Mouse (Mus musculus) monocyte, adult 2 months (primary cell): ENCODE data around the gene Miga2.

Experiments
- DNase-seq, 2 experiments: peaks; one replicate each; pipeline ENCODE4 v3.0.0; 2022; ENCODE audit warnings: low spot score in 2 of 2, low read depth in 1 of 2

Gene Miga2

GRCm38 (mm10) chr2:30363773-30364650, at the start of gene Miga2:
TSS of gene Miga2 (plus strand) at chr2:30364233.
- peak; percentile 97 for DNase-seq

- DNase-seq: no peak
Observed at GRCm38 (mm10) chr2:30316136-30316535, 47.9 kb upstream of the Miga2 start.

- no peak for DNase-seq
Observed at GRCm38 (mm10) chr2:30316955-30317354, 47.1 kb upstream of the Miga2 start.

- no peak for DNase-seq
Observed at GRCm38 (mm10) chr2:30319260-30319659, 44.8 kb upstream of the Miga2 start.

- DNase-seq: no peak
Observed at GRCm38 (mm10) chr2:30323111-30323510, 40.9 kb upstream of the Miga2 start.

GRCm38 (mm10) chr2:30325296-30325695, 38.7 kb upstream of the Miga2 start:
- DNase-seq: no peak

GRCm38 (mm10) chr2:30327276-30327675, 36.8 kb upstream of the Miga2 start:
- DNase-seq: no peak

- DNase-seq: no peak
Observed at GRCm38 (mm10) chr2:30328791-30329190, 35.2 kb upstream of the Miga2 start.

GRCm38 (mm10) chr2:30335324-30335723, 28.7 kb upstream of the Miga2 start:
- DNase-seq: no peak

- no peak for DNase-seq
Observed at GRCm38 (mm10) chr2:30336174-30336915, 27.7 kb upstream of the Miga2 start.

- no peak for DNase-seq
Observed at GRCm38 (mm10) chr2:30337179-30337578, 26.9 kb upstream of the Miga2 start.

GRCm38 (mm10) chr2:30342061-30342460, 22.0 kb upstream of the Miga2 start:
- no peak for DNase-seq

GRCm38 (mm10) chr2:30342544-30342943, 21.5 kb upstream of the Miga2 start:
- no peak for DNase-seq

- DNase-seq: no peak
Observed at GRCm38 (mm10) chr2:30343601-30344137, 20.4 kb upstream of the Miga2 start.

GRCm38 (mm10) chr2:30345971-30346676, 17.9 kb upstream of the Miga2 start:
- no peak for DNase-seq

GRCm38 (mm10) chr2:30349196-30349595, 14.8 kb upstream of the Miga2 start:
- no peak for DNase-seq

GRCm38 (mm10) chr2:30351149-30351548, 12.9 kb upstream of the Miga2 start:
- DNase-seq: no peak

GRCm38 (mm10) chr2:30355861-30356260, 8.2 kb upstream of the Miga2 start:
- no peak for DNase-seq

GRCm38 (mm10) chr2:30356266-30356665, 7.8 kb upstream of the Miga2 start:
- no peak for DNase-seq

- DNase-seq: no peak
Observed at GRCm38 (mm10) chr2:30356906-30357305, 7.1 kb upstream of the Miga2 start.
